Mouse (Mus musculus) T-helper 1 cell (primary cell): ENCODE results near the gene Nell1.

Experiments
- in situ Hi-C: fragments of 300-600 bp; cut with MboI, MseI; formaldehyde crosslinking; loops from one replicate; pipeline ENCODE4 v1.15.1; 2025; ENCODE audit warnings: high pct_unique_total_duplicates

Gene Nell1

DNA sequence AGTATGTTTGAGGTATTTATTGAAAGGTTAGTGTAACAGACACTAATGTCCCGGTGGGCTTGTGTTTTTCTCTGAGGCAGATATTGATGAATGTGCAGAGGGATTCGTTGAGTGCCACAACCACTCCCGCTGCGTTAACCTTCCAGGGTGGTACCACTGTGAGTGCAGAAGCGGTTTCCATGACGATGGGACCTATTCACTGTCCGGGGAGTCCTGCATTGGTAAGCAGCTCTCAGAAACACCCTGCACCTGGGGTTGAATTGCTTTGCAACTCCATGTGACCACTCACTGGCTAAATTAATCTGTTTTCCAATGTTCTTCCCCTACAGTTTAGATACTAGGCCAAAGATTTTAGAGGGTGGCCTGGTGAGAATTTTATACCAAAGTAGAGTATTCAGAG lies 851.5 kb downstream of the Nell1 start:
- in situ Hi-C loops: no loop called here

DNA sequence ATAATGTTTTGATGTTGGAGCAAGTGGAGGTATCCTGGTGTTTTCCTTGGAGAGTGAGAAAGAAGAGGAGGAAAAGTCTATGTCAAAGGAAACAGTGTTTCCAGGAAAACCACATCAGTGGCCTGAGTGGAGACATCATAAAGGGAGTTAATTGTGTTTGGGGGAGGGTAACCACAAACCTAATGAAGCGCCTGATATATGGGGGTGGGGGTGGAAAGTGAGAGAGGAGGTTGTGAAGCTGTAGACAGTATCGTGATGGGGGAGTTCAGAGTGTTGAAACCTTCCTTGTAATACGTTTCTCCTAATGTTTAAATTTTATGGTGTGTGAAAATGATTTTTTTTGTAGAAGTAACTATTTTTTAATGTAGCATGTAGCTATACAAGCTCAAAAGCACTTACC lies 858.1 kb downstream of the Nell1 start:
- in situ Hi-C loops: no loop called here

DNA sequence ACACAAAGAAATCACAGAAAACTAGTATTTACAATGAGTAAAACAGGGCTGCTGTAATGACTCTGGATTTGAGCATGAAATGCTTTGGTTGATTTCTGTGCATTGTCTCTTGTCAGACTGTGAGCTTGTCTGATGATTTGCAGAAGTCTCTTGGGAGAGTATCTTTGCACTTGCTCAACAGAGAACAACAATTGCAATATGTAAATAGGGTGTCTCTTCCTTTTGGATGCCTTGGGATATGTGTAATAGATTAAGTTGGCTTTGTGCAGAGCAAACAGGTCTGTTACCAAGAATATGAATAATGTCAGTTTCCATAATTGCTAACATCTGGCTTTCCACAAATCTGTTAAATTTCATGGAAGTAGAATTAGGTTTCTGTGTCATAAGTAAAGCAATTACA lies 868.0 kb downstream of the Nell1 start:
- in situ Hi-C loops: no loop called here

DNA sequence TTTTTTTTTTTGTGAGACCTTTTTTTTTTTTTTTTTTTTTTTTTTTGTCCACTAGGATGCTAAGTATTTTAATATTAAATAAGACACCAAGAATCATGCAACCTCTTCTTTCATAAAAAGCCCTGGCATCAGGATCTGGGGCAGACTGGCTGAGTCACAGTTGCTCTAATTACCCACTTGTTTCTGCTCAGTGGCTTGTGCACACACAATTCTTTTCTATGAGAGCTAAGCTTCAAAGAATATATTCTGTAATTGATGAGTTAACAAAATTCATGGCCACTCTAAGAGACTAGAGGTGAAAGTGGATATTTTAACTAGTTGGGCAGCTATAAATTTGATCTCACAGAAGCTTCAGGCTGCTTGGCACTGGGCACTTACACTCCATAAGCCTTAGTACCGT lies 873.3 kb downstream of the Nell1 start:
- in situ Hi-C loops: no loop called here

DNA sequence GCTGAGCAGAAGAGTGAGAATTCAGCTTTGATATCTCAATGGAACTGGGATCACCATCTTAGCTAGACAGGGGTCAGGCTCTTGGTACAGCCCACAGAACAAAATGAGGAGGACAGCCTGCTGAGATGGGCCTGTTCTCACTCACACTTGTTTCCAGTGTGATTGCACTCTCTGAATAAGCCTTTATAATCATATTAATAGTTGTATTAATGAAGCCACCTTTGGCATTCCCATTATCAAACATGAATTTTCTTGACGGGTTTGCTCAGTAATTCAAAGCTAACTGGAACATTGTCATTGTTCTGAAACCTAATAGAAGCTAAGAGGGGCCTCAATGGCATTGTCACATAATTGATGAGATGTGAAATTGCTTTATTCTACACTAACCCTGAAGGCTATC lies 875.6 kb downstream of the Nell1 start:
- in situ Hi-C loops: no loop called here

DNA sequence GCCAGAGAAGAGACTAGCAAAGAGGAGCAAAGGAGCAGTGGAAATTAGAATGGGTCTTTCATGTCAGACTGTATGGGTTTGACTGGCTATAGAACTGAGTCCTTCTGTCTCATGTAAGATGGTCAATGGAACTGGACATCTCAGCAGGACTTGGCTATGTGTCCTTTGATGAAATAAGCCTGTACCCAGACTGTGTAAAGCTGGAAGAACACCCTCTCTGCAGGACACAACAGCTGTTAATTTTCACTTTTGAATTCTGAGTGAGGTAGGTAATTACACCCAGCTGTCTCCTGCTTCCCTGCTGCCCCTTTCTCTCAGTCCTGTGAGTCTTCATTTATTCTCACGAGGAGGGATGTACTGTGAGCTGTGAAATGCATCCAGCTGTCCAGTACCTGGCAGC lies 895.5 kb downstream of the Nell1 start:
- in situ Hi-C loops: no loop called here

DNA sequence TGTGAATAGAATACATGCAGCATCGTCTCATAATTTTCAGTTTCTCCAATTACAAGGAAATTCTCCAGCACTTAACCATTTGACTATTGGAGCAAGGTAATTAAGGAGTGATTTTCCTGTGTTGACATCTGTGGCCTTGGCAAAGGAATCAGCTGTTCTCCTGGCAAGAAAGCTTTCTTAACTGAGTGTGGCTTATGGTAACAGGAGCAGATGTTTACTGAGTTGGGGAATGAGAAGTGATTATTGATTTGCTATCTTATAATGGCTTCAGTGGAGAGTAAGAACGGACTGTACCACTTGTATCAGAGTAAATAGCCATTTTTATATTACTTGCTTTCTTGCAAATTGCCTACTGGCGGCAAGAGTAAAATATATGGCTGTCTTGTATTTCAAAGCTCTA lies 913.0 kb downstream of the Nell1 start:
- in situ Hi-C loops: no loop called here

DNA sequence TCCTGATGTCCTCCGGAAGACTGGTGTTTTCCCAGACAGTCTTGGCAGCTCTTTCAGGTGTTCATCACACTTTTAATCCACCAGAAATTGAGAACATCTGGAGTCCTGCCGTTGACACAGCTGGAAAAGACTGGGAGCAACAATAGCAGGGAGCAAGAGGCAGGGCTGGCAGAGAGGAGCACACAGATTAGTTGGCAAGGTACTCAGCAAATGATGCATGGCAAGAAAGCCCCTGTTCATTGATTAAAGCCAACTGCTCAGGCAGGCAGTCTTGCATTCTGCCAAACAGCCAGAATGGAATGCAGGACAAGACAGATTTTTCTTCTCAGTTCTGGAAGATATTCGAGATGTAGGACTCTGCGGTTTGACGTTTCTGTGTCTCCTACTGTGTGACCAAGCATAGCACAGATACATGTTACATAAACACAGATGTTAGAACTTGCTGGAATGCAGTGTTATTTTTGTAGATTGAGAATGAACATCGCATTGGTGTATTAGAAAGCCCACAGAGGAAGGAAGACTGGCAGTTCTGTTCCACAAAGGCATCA lies 925.0 kb downstream of the Nell1 start:
- in situ Hi-C loops: no loop called here
